Mouse (Mus musculus) inflammation-experienced regulatory T-cells, adult 16 weeks (primary cell): ENCODE results near the gene Hyal6. TPM values are rescaled to one million over a fixed set of nuclear protein-coding genes. Genes with fewer than 3 reads are reported as not detected.

Source experiments
- polyA plus RNA-seq: library from polyadenylated mRNA; unstranded; fragments of 100-300 nt; shearing (Covaris generic); gene quantifications from one replicate; pipeline ENCODE4 v1.2.1, GENCODE M21; 2017

The Hyal6 gene
- polyA plus RNA-seq = not detected

GRCm38 (mm10) chr6:24732945-24733344 is at the start of gene Hyal6:
Hyal6 (plus strand) TSS chr6:24733245.

GRCm38 (mm10) chr6:24748029-24748428 is 15.0 kb downstream of the Hyal6 start, which contains the start of gene Hyal4:
Hyal4 (plus strand) TSS chr6:24748329.

GRCm38 (mm10) chr6:24790888-24791287 is 57.8 kb downstream of the Hyal6 start, which contains the start of gene Spam1:
Spam1 (plus strand) TSS chr6:24791188.

Other genes with a start within 250 kb of the Hyal6 start
- gene Iqub, start 218.2 kb upstream of the Hyal6 start, polyA plus RNA-seq = not detected
- gene Ndufa5, start 205.2 kb upstream of the Hyal6 start, polyA plus RNA-seq = 188 TPM
- gene Asb15, start 205.1 kb upstream of the Hyal6 start, polyA plus RNA-seq = not detected
- gene Lmod2, start 135.5 kb upstream of the Hyal6 start, polyA plus RNA-seq = not detected
- 15.6 TPM for gene Wasl, start 68.2 kb upstream of the Hyal6 start, polyA plus RNA-seq
- gene Hyal4, start 15.1 kb downstream of the Hyal6 start, polyA plus RNA-seq = not detected
- not detected for gene Spam1, start 57.9 kb downstream of the Hyal6 start, polyA plus RNA-seq
- gene Hyal5, start 124.8 kb downstream of the Hyal6 start, polyA plus RNA-seq = not detected
- not detected for gene Tmem229a, start 223.1 kb downstream of the Hyal6 start, polyA plus RNA-seq